8 mouse cellular contexts compared by ENCODE assay signal in genomic region chr10:93723942-93724542, GRCm38 (mm10).
A peak's percentile ranks its signal among the peaks of the same experiment; 100 is the strongest.
DNase-seq lines count a peak whose midpoint lies in the region; ATAC-seq lines count a peak whose summit lies in the region.

No protein-coding gene starts in this region.

- H3K27me3 ChIP-seq in forebrain, embryonic 11.5 days (ENCODE audit: control insufficient read depth, insufficient read depth, low read length) = no peaks in the 10 kb centered on the region
- H3K27me3 ChIP-seq in forebrain, embryonic 16.5 days (replicated peaks; ENCODE audit: control insufficient read depth, insufficient read depth, low read length) = no peaks in the 10 kb centered on the region

- H3K4me2 ChIP-seq in forebrain, embryonic 11.5 days (ENCODE audit: low read depth, low read length, severe bottlenecking) = no peak overlapping the region
- H3K4me2 ChIP-seq in forebrain, embryonic 16.5 days (ENCODE audit: low read length) = no peak overlapping the region

- H3K4me3 ChIP-seq in forebrain, embryonic 11.5 days (ENCODE audit: low read depth, low read length) = no peak overlapping the region
- H3K4me3 ChIP-seq in forebrain, embryonic 16.5 days (replicated peaks; ENCODE audit: low read length) = no peak overlapping the region

- H3K9ac ChIP-seq in forebrain, embryonic 11.5 days (ENCODE audit: low read length) = no peak overlapping the region
- H3K9ac ChIP-seq in forebrain, embryonic 16.5 days (replicated peaks; ENCODE audit: low read depth, low read length) = no peak overlapping the region

- peak; percentile 49; the same call in 1 of the 2 replicates for ATAC-seq in forebrain, embryonic 11.5 days (replicated peaks; ENCODE audit: low FRiP score)
- no peak for ATAC-seq in forebrain, embryonic 16.5 days
- 0 out of 2 replicates have a peak, but pooled peaks have one; percentile 36 for ATAC-seq in common myeloid progenitor, adult 5-6 weeks (replicated peaks; ENCODE audit: low read depth, poor library complexity, severe bottlenecking)

- DNase-seq in forebrain, embryonic 11.5 days (ENCODE audit: low spot score) = no peak
- peak; percentile 42 to 54 for DNase-seq in heart, postnatal 14 days
- peak; percentile 62 for DNase-seq in liver
- DNase-seq in retina, postnatal 1 day = peak; percentile 46
- DNase-seq in spleen, postnatal 10 days (ENCODE audit: low spot score in 2 of 2) = no peak
- DNase-seq in layer of hippocampus, postnatal 36 days = no peak

- no peaks in the 10 kb centered on the region for H3K36me3 ChIP-seq in forebrain, embryonic 11.5 days (ENCODE audit: control insufficient read depth, insufficient read depth, low read length)
- H3K36me3 ChIP-seq in forebrain, embryonic 16.5 days (ENCODE audit: control insufficient read depth, insufficient read depth) = no peaks in the 10 kb centered on the region

- H3K4me1 ChIP-seq in forebrain, embryonic 11.5 days (replicated peaks; ENCODE audit: control insufficient read depth, insufficient read depth, low read length) = peaks cover 4% of the 10 kb centered on the region; the same call in 1 of the 2 replicates
- peaks cover 5% of the 10 kb centered on the region for H3K4me1 ChIP-seq in forebrain, embryonic 16.5 days (replicated peaks; ENCODE audit: control insufficient read depth, insufficient read depth, low read length)

- WGBS in forebrain, embryonic 11.5 days = 5% methylated on average over 11 of the region's 11 CpGs
- WGBS in forebrain, embryonic 16.5 days = 9% methylated on average over 11 of the region's 11 CpGs

- no peak overlapping the region for H3K27ac ChIP-seq in forebrain, embryonic 11.5 days (ENCODE audit: low read depth, low read length)
- H3K27ac ChIP-seq in forebrain, embryonic 16.5 days (ENCODE audit: low read length) = no peak overlapping the region

- H3K9me3 ChIP-seq in forebrain, embryonic 11.5 days (ENCODE audit: control insufficient read depth, low read length) = no peaks in the 10 kb centered on the region
- H3K9me3 ChIP-seq in forebrain, embryonic 16.5 days (ENCODE audit: control insufficient read depth, low read length) = no peaks in the 10 kb centered on the region

- intact Hi-C loops in heart, postnatal 14 days (cut with DNase I) = no loop called here

Comparison
In these comparisons a context has a peak if more than half of its experiments do, and no peak if none do; other contexts are left out.
1. DNase-seq: peak in heart, postnatal 14 days (2 of 2), liver (single experiment) and retina, postnatal 1 day (single experiment); none in forebrain, embryonic 11.5 days (single experiment), spleen, postnatal 10 days (0 of 2) and layer of hippocampus, postnatal 36 days (0 of 2).